Mouse (Mus musculus): ENCODE results near the gene Tma7.

- TF ChIP-seq EP300 (IDR thresholded peaks at IDR 0.05; ENCODE audit: low read depth): no peak
- TF ChIP-seq CTCF (IDR thresholded peaks at IDR 0.05; ENCODE audit: low read depth): no peak
Observed at GRCm38 (mm10) chr9:109056916-109057315, 25.5 kb downstream of the Tma7 start.

Measured in liver, embryonic 14.5 days (tissue).